Mouse (Mus musculus): Measurements from ENCODE around the gene Epb41l2.

Gene Epb41l2

GRCm38 (mm10) chr10:25499323-25500071 is 139.9 kb downstream of the Epb41l2 start:
- no peak for DNase-seq (ENCODE audit: low spot score in 2 of 2)

GRCm38 (mm10) chr10:25503250-25503649 is 143.7 kb downstream of the Epb41l2 start:
- DNase-seq (ENCODE audit: low spot score in 2 of 2) = no peak

GRCm38 (mm10) chr10:25513821-25514220 is 154.2 kb downstream of the Epb41l2 start:
- DNase-seq (ENCODE audit: low spot score in 2 of 2) = no peak

GRCm38 (mm10) chr10:25519954-25520353 is 160.4 kb downstream of the Epb41l2 start:
- DNase-seq (ENCODE audit: low spot score in 2 of 2) = no peak

GRCm38 (mm10) chr10:25520428-25520827 is 160.8 kb downstream of the Epb41l2 start:
- DNase-seq (ENCODE audit: low spot score in 2 of 2) = no peak

- no peak for DNase-seq (ENCODE audit: low spot score in 2 of 2)
These were observed 164.1 kb downstream of the Epb41l2 start for GRCm38 (mm10) chr10:25523727-25524126.

- no peak for DNase-seq (ENCODE audit: low spot score in 2 of 2)
These were observed 166.6 kb downstream of the Epb41l2 start for GRCm38 (mm10) chr10:25526156-25526555.

- DNase-seq (ENCODE audit: low spot score in 2 of 2) = no peak
These were observed 167.0 kb downstream of the Epb41l2 start for GRCm38 (mm10) chr10:25526622-25527021.

GRCm38 (mm10) chr10:25527126-25527525 is 167.5 kb downstream of the Epb41l2 start:
- DNase-seq (ENCODE audit: low spot score in 2 of 2) = no peak

GRCm38 (mm10) chr10:25531335-25531734 is 171.7 kb downstream of the Epb41l2 start:
- no peak for DNase-seq (ENCODE audit: low spot score in 2 of 2)

GRCm38 (mm10) chr10:25533105-25533504 is 173.5 kb downstream of the Epb41l2 start:
- DNase-seq (ENCODE audit: low spot score in 2 of 2) = no peak

GRCm38 (mm10) chr10:25533513-25534246 is 174.1 kb downstream of the Epb41l2 start:
- no peak for DNase-seq (ENCODE audit: low spot score in 2 of 2)

GRCm38 (mm10) chr10:25534467-25534866 is 174.9 kb downstream of the Epb41l2 start:
- DNase-seq (ENCODE audit: low spot score in 2 of 2) = no peak

GRCm38 (mm10) chr10:25535891-25536331 is 176.3 kb downstream of the Epb41l2 start, which contains the start of gene Smlr1:
Gene Smlr1, minus strand, starts transcription at chr10:25536267.
- DNase-seq (ENCODE audit: low spot score in 2 of 2) = no peak

GRCm38 (mm10) chr10:25536621-25537020 is 177.0 kb downstream of the Epb41l2 start:
- no peak for DNase-seq (ENCODE audit: low spot score in 2 of 2)

- DNase-seq (ENCODE audit: low spot score in 2 of 2) = no peak
These were observed 179.1 kb downstream of the Epb41l2 start for GRCm38 (mm10) chr10:25538738-25539137.

GRCm38 (mm10) chr10:25539146-25539770 is 179.7 kb downstream of the Epb41l2 start:
- no peak for DNase-seq (ENCODE audit: low spot score in 2 of 2)

- no peak for DNase-seq (ENCODE audit: low spot score in 2 of 2)
These were observed 180.2 kb downstream of the Epb41l2 start for GRCm38 (mm10) chr10:25539771-25540168.

GRCm38 (mm10) chr10:25541097-25541496 is 181.5 kb downstream of the Epb41l2 start:
- no peak for DNase-seq (ENCODE audit: low spot score in 2 of 2)

GRCm38 (mm10) chr10:25552936-25553335 is 193.3 kb downstream of the Epb41l2 start:
- no peak for DNase-seq (ENCODE audit: low spot score in 2 of 2)

- DNase-seq (ENCODE audit: low spot score in 2 of 2) = no peak
These were observed 212.0 kb downstream of the Epb41l2 start for GRCm38 (mm10) chr10:25571319-25572240.

All from thymus, postnatal 10 days (tissue).